Mouse (Mus musculus): ENCODE measurements around the gene Rab29.
"Not testable (repeated sequence)": the region's sequence is repeated elsewhere in the genome, so short reads cannot be mapped to it uniquely, and the experiment has no call there.

Gene Rab29

GRCm38 (mm10) chr1:131867093-131867945, at the start of gene Rab29:
TSS of gene Rab29 (plus strand) at chr1:131867224.
- DNase-seq (ENCODE audit: low read depth, low spot score) = peak; percentile 95

- DNase-seq (ENCODE audit: low read depth, low spot score) = not testable (repeated sequence)
Observed at GRCm38 (mm10) chr1:131820353-131820752, 46.7 kb upstream of the Rab29 start.

- DNase-seq (ENCODE audit: low read depth, low spot score) = peak; percentile 84
Observed at GRCm38 (mm10) chr1:131820887-131821328, 46.1 kb upstream of the Rab29 start.

- no peak for DNase-seq (ENCODE audit: low read depth, low spot score)
Observed at GRCm38 (mm10) chr1:131822292-131822691, 44.7 kb upstream of the Rab29 start.

- no peak for DNase-seq (ENCODE audit: low read depth, low spot score)
Observed at GRCm38 (mm10) chr1:131822856-131823492, 44.0 kb upstream of the Rab29 start.

- peak; percentile 78 for DNase-seq (ENCODE audit: low read depth, low spot score)
Observed at GRCm38 (mm10) chr1:131823563-131823962, 43.5 kb upstream of the Rab29 start.

GRCm38 (mm10) chr1:131824528-131825181, 42.4 kb upstream of the Rab29 start:
- no peak for DNase-seq (ENCODE audit: low read depth, low spot score)

GRCm38 (mm10) chr1:131827207-131827786, 39.7 kb upstream of the Rab29 start, which contains the start of gene Slc41a1:
TSS of gene Slc41a1 (plus strand) at chr1:131827493.
- no peak for DNase-seq (ENCODE audit: low read depth, low spot score)

GRCm38 (mm10) chr1:131827787-131828258, 39.2 kb upstream of the Rab29 start:
- peak; percentile 98 for DNase-seq (ENCODE audit: low read depth, low spot score)

- DNase-seq (ENCODE audit: low read depth, low spot score) = peak; percentile 55
Observed at GRCm38 (mm10) chr1:131828297-131829126, 38.5 kb upstream of the Rab29 start.

- DNase-seq (ENCODE audit: low read depth, low spot score) = no peak
Observed at GRCm38 (mm10) chr1:131829279-131829678, 37.7 kb upstream of the Rab29 start.

GRCm38 (mm10) chr1:131830561-131830960, 36.5 kb upstream of the Rab29 start:
- no peak for DNase-seq (ENCODE audit: low read depth, low spot score)

GRCm38 (mm10) chr1:131830971-131831641, 35.9 kb upstream of the Rab29 start:
- no peak for DNase-seq (ENCODE audit: low read depth, low spot score)

- DNase-seq (ENCODE audit: low read depth, low spot score) = no peak
Observed at GRCm38 (mm10) chr1:131837035-131837434, 30.0 kb upstream of the Rab29 start.

- DNase-seq (ENCODE audit: low read depth, low spot score) = no peak
Observed at GRCm38 (mm10) chr1:131838542-131838941, 28.5 kb upstream of the Rab29 start.

GRCm38 (mm10) chr1:131839279-131839678, 27.7 kb upstream of the Rab29 start:
- DNase-seq (ENCODE audit: low read depth, low spot score) = peak; percentile 35

GRCm38 (mm10) chr1:131842221-131842620, 24.8 kb upstream of the Rab29 start:
- no peak for DNase-seq (ENCODE audit: low read depth, low spot score)

GRCm38 (mm10) chr1:131843758-131844157, 23.3 kb upstream of the Rab29 start:
- DNase-seq (ENCODE audit: low read depth, low spot score) = no peak

- DNase-seq (ENCODE audit: low read depth, low spot score) = peak; percentile 41
Observed at GRCm38 (mm10) chr1:131844883-131845282, 22.1 kb upstream of the Rab29 start.

GRCm38 (mm10) chr1:131846255-131846654, 20.8 kb upstream of the Rab29 start:
- peak; percentile 86 for DNase-seq (ENCODE audit: low read depth, low spot score)
